Mouse (Mus musculus) testis, adult 2 months (tissue): Measurements from ENCODE around the gene Duoxa1.

ENCODE experiments used
- CTCF ChIP-seq: fragments of 200-500 bp; IDR thresholded peaks from 2 replicates; pipeline ENCODE4 v1.5.1; 2012; ENCODE audit warnings: low read depth, mild to moderate bottlenecking, inconsistent platforms, low read length, moderate library complexity; ENCODE audit not compliant: control insufficient read depth, insufficient read depth, insufficient replicate concordance
- POLR2A ChIP-seq: fragments of 200-500 bp; IDR thresholded peaks from 2 replicates; pipeline ENCODE4 v1.6.1; 2012; ENCODE audit warnings: low read depth, mild to moderate bottlenecking, inconsistent platforms, low read length, moderate library complexity; ENCODE audit not compliant: control insufficient read depth

GRCm38 (mm10) chr2:122315372-122315771 lies 1.8 kb upstream of the Duoxa1 start, which contains the start of gene Duox1:
- TF ChIP-seq CTCF (no peak), POLR2A (no peak)
